Mouse (Mus musculus): ENCODE data around the gene Fam204a.

The Fam204a gene

GRCm38 (mm10) chr19:60225899-60226844, at the start of gene Fam204a:
TSS of gene Fam204a (minus strand) at chr19:60226701.
- DNase-seq (ENCODE audit: low spot score), result peak; percentile 94

DNA sequence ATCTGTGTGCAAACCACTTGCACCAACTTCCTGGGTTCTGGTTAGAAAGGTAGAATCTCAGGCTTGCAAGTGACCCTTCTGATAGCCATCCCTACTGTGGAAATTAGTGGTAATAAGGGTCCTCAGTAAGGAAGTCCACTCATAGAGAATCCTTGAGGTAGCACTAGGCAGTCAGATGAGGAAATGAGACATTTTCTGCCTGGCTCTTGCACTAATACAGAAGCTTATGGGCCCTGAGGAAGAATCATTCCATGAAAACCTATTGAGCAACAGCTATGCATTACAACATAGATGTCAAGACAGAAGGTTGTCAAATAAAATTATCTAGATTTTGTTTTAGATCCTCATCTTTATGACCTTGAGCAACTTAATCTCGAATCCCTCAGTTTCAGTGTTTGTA, 39.3 kb upstream of the Fam204a start:
- DNase-seq (ENCODE audit: low spot score), result no peak

GRCm38 (mm10) chr19:60260689-60261088, 34.2 kb upstream of the Fam204a start:
- DNase-seq (ENCODE audit: low spot score), result no peak

DNA sequence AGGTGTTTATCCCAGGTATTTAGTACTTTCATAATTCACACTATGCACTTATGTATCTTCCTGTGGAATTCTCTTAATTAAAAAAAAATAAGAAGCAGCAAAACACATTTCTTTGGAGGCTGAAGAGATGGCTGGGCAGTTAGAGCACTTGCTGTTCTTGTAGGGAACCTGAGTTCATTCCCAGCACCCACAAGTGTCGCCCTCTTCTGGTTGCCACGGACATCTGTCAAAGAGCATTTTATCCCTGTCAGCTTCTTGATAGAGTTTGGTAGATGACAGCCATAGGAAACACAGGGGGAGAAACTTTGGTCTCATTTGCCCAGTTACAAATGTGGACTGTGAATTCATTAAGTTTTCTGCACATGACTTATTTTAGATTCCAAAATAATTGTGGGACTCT, 25.5 kb upstream of the Fam204a start:
- no peak for DNase-seq (ENCODE audit: low spot score)

DNA sequence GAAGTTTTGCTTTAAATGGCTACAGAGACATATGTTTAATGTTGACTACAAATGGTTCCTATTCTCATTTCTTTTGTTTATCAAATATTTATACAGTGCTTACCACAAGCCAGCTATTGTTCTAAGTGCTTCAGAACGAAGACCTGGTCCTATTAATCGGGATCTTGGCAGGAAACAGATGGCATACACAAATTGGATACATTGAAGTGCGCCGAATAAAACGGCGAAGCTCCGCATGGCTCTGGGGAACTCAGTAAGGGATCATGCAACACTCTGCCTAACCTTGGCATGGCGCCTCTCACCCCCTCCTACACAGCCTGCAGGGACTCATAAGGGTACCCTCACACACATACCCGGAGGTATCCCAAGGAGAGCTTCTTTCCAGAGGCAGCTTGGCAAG, 24.7 kb upstream of the Fam204a start:
- no peak for DNase-seq (ENCODE audit: low spot score)

GRCm38 (mm10) chr19:60245250-60245649, 18.7 kb upstream of the Fam204a start:
- no peak for DNase-seq (ENCODE audit: low spot score)

DNA sequence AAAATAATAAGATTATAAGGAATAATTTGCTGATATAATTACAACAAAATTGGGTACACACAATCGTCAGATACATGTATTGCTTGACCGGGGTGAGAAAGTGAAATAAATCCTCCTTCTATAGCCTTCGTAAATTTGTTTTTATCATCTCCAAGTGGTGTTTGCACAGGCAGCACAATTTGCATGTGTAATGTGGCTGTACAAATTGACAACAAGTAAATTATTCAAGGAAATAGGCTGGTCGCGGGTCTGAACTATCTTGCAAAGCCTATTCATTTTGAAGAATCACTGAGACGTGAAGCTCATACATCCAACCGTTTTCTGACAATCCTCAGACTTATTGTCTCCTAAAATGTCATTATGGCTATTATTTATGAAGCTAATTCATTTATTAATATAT, 16.1 kb upstream of the Fam204a start:
- DNase-seq (ENCODE audit: low spot score), result no peak

- DNase-seq (ENCODE audit: low spot score), result no peak
Observed at GRCm38 (mm10) chr19:60241916-60242602, 15.6 kb upstream of the Fam204a start.

GRCm38 (mm10) chr19:60231542-60231941, 5.0 kb upstream of the Fam204a start:
- DNase-seq (ENCODE audit: low spot score), result no peak

- DNase-seq (ENCODE audit: low spot score), result no peak
Observed at GRCm38 (mm10) chr19:60226845-60227235, 339 bp upstream of the Fam204a start.

GRCm38 (mm10) chr19:60219395-60219794, 7.1 kb downstream of the Fam204a start:
- no peak for DNase-seq (ENCODE audit: low spot score)

DNA sequence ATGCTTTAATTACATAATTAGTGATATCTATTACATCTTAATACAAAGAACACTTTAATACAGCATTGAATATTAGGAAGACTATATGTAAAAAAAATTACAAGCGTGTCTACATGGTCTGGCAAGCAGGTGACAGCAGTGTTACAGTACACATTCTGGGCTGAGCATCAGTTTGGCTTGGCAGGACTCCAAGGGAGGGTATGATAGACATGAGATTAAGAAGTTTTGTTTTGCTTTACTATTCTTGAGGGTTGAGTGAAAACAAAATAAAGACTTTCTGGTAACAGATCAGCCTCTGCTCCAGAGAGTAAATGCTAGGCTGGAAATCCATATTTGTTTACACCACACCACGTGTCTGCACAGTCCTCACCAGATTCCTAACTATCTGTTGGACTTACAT, 8.5 kb downstream of the Fam204a start:
- no peak for DNase-seq (ENCODE audit: low spot score)

DNA sequence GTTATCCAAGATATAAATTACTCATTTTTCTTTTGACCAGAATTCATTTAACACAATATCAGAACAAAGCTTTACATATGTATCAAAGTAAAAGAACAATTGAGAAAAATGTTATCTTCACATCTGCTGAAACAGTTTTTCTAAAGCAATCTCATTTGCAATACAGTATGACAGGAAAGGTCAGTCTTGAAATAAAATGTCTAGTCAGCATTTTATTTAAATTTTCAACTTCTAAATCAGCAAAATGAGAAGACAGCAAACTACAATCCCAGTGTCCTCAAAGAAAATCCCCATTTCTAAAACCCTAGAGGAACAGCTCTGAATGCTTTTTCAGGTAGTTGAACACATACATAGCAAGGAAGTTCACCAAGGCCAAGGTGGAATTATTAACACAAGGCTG, 18.3 kb downstream of the Fam204a start:
- DNase-seq (ENCODE audit: low spot score), result no peak

DNA sequence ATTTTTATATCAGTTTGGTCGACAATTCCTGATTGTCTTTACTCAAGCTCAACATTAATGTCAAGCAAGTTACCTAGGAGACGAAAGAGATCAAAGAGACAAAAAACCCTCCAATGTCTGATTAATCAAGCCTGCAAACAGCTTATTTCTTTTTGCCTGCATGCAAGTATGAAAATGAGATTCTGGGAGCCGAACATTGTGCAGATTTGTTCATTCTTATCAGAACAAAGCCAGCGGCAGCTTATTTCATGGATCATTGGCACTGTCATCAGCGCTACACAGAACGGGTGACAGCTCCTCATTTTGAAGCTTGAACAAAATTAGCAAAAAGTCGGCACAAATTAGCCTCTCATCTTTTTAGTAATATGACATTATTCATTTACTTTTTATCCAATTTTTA, 22.3 kb downstream of the Fam204a start:
- DNase-seq (ENCODE audit: low spot score), result no peak

DNA sequence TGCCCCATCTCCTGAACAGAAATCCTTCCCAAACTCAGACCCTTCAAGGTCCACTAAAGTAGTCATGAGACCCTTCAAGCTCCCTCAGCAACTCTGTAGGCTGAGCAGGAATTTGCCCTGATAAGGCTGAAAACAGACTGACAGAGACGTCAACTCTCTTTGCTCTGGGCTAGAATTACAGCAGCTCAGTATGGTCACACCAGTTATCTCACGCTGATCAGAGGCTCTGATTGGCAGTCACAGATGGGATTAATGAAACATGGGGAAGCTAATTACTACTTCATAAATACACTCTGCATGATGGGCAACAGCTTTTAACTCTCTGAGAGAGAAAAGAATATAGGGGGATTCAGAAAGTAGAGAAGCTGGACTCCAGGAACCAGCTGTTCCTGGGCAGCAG, 26.2 kb downstream of the Fam204a start:
- no peak for DNase-seq (ENCODE audit: low spot score)

DNA sequence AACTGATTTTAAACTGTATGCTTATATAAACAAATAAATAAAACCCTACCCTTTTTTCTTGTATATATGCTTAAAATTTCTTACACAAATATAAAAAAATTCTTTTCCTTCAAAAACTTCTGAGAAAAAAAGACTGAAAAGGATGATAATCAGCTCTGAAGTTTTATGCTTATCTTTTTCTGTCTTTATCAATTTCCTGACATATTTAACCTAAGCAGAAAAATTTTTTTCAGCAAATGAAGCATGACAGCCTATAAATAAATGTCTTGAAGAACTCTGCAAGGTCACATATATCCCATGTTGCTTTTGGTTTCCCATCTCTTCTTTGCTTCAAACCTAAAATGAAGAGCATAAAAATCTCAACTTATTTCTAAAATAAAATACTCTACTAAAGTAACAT, 27.3 kb downstream of the Fam204a start:
- DNase-seq (ENCODE audit: low spot score), result no peak

- DNase-seq (ENCODE audit: low spot score), result no peak
Observed at GRCm38 (mm10) chr19:60192790-60193189, 33.7 kb downstream of the Fam204a start.

- no peak for DNase-seq (ENCODE audit: low spot score)
Observed at GRCm38 (mm10) chr19:60189206-60189605, 37.3 kb downstream of the Fam204a start.

- no peak for DNase-seq (ENCODE audit: low spot score)
Observed at GRCm38 (mm10) chr19:60182901-60183300, 43.6 kb downstream of the Fam204a start.

DNA sequence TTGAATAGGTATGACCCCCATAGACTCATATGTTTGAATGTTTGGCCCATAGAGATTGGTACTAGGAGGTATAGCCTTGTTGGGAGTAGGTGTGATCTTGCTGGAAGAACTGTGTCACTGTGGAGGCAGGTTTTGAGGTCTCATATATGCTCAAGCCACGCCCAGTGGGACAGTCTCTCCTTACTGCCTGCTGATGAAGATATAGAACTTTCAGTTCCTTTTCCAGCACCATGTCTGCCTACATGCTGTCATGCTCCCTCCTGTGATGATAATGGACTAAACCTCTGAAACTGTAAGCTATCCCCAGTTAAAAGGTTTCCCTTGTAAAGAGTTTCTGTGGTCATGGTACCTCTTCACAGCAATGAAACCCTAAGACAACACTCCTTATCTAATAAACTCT, 44.3 kb downstream of the Fam204a start:
- no peak for DNase-seq (ENCODE audit: low spot score)

DNA sequence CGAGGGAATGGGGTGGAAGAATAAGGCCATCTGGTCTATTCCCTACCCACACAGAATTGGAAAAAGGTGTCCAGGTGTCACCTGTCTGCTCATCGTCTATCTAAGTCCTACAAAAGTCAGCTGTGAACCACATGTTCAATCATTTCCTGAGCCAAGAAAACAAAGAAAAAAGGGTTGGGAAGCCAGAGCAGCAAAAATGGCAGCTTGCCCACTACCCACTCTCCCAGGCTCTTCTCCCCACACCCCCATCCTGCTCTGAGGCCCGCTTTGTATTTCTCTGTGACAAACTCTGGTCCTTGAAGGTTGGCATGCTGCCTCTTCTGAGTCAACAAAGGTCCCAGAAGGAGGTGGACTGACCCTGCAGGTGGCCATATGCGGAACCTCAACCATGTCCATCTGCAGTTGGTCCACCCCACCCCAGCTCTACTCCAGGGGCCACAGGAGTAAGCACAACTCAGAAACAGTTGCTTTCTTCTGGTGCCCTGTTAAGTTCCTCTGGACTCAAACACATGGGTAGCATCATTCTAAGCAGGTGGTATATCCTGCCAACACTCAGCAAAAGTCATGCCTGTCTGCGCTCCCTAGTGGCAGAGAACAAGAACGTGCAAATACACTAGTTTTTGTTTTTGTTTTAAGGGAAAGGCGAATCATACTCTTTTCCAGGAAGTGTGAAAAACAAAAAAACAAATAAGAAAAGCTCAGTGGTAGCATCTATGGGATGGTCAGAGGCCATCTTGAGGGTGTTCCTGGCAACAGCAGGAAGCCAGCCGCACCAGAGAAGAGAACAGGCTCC, 47.5 kb downstream of the Fam204a start:
- no peak for DNase-seq (ENCODE audit: low spot score)

DNA sequence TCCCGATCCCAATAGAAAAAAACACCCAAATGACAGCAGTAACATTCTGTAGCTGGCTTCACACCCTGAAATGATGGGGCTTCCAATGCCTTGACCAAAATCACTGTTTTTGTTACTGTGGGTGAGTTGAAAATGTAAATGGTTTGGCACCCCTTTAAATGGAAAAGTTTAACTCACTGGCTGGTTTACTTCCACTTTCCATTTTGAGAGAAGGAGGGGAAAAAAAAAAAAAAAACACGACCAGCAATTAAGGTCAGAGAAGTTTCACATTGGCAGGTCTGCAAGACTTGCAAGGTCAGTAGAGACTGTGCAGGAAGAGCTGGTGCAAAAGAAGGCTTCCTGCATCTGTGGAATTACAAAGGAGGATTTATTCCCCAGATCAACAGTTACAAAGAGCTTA, 61.1 kb downstream of the Fam204a start:
- no peak for DNase-seq (ENCODE audit: low spot score)

Measured in ovary, postnatal 36 days (tissue).